Mouse (Mus musculus): ENCODE data around the gene Gng2. TPM values are rescaled to one million over a fixed set of nuclear protein-coding genes. Genes with fewer than 3 reads are reported as not detected.

Gene Gng2
- total and polyA plus RNA-seq, 3 experiments, result 3.3 to 17.2 TPM; not detected in 1

GRCm38 (mm10) chr14:19950812-19951211 is 26.6 kb downstream of the Gng2 start:
- H3K9me3 ChIP-seq (replicated peaks; ENCODE audit: insufficient read depth, low read length), result no peaks in the 10 kb centered on the region
- no peak overlapping the region for H3K4me3 ChIP-seq (ENCODE audit: control insufficient read depth in 1 of 2, insufficient read depth in 1 of 2, low read depth in 2 of 2, low read length in 2 of 2)
- H3K36me3 ChIP-seq (ENCODE audit: control insufficient read depth in 1 of 2, insufficient read depth in 2 of 2, low read length in 2 of 2), result peaks cover 0 to 11% of the 10 kb centered on the region in 2 experiments; a peak in 2 of 4 replicates
- no peaks in the 10 kb centered on the region for H3K79me2 ChIP-seq (ENCODE audit: control insufficient read depth, insufficient read depth, low read length, poor library complexity)
- DNase-seq (ENCODE audit: low read depth, low spot score), result no peak
- H3K27me3 ChIP-seq (ENCODE audit: control insufficient read depth in 1 of 2, insufficient read depth in 2 of 2, low read length in 2 of 2), result no peaks in the 10 kb centered on the region
- H3K27ac ChIP-seq (ENCODE audit: control insufficient read depth, low read depth, low read length), result no peak overlapping the region
- H3K4me1 ChIP-seq (ENCODE audit: control insufficient read depth in 1 of 2, insufficient read depth in 2 of 2, low read length in 2 of 2), result peaks cover 2 to 7% of the 10 kb centered on the region in 2 experiments; a peak in 2 of 4 replicates
- H3K9ac ChIP-seq (ENCODE audit: control insufficient read depth, low read depth, low read length, poor library complexity, severe bottlenecking), result no peak overlapping the region
- no peak for TF ChIP-seq POLR2AphosphoS5 (IDR thresholded peaks at IDR 0.05; ENCODE audit: borderline replicate concordance, low read depth, low read length)
- no peak for TF ChIP-seq MEF2A (IDR thresholded peaks at IDR 0.05; ENCODE audit: extremely low read depth, insufficient replicate concordance, low read depth, low read length, poor library complexity, severe bottlenecking)
- TF ChIP-seq TAL1 (IDR thresholded peaks at IDR 0.05; ENCODE audit: low read length), result no peak
- TF ChIP-seq TCF12 (IDR thresholded peaks at IDR 0.05; ENCODE audit: low read depth, low read length), result no peak
- TF ChIP-seq BHLHE40 (IDR thresholded peaks at IDR 0.05; ENCODE audit: borderline replicate concordance, low read depth, low read length), result no peak
- no peak for TF ChIP-seq MXI1 (IDR thresholded peaks at IDR 0.05; ENCODE audit: low read depth, low read length)
- no peak for TF ChIP-seq USF1 (IDR thresholded peaks at IDR 0.05; ENCODE audit: low read depth, low read length)
- TF ChIP-seq NRF1 (IDR thresholded peaks at IDR 0.05; ENCODE audit: insufficient read depth, low read depth, low read length, poor library complexity, severe bottlenecking), result no peak
- TF ChIP-seq ETS1 (IDR thresholded peaks at IDR 0.05; ENCODE audit: low read depth, low read length), result no peak
- TF ChIP-seq UBTF (IDR thresholded peaks at IDR 0.05; ENCODE audit: borderline replicate concordance, insufficient read depth, low read depth, low read length), result no peak

- peaks cover 0 to 2% of the 10 kb centered on the region in 2 experiments; a peak in 1 of 4 replicates for H3K4me1 ChIP-seq (ENCODE audit: control insufficient read depth in 1 of 2, insufficient read depth in 2 of 2, low read length in 2 of 2)
- TF ChIP-seq POLR2AphosphoS2 (IDR thresholded peaks at IDR 0.05; ENCODE audit: low read length) (no peak), TAL1 (IDR thresholded peaks at IDR 0.05; ENCODE audit: low read length) (no peak), MYC (IDR thresholded peaks at IDR 0.05; ENCODE audit: low read depth, low read length) (no peak), ETS1 (IDR thresholded peaks at IDR 0.05; ENCODE audit: low read depth, low read length) (no peak), GATA1 (IDR thresholded peaks at IDR 0.05; ENCODE audit: low read depth, low read length) (no peak), SMC3 (IDR thresholded peaks at IDR 0.05; ENCODE audit: low read depth, low read length) (no peak), USF2 (IDR thresholded peaks at IDR 0.05; ENCODE audit: borderline replicate concordance in 1 of 2, insufficient read depth in 1 of 2, low read depth in 1 of 2, low read length in 2 of 2) (no peak), MAZ (IDR thresholded peaks at IDR 0.05; ENCODE audit: low read depth, low read length) (no peak), UBTF (IDR thresholded peaks at IDR 0.05; ENCODE audit: borderline replicate concordance, insufficient read depth, low read depth, low read length) (no peak), HCFC1 (IDR thresholded peaks at IDR 0.05; ENCODE audit: low read depth, low read length) (no peak), ZKSCAN1 (IDR thresholded peaks at IDR 0.05; ENCODE audit: low read depth, low read length) (no peak), BHLHE40 (IDR thresholded peaks at IDR 0.05; ENCODE audit: borderline replicate concordance, low read depth, low read length) (no peak), GABPA (IDR thresholded peaks at IDR 0.05; ENCODE audit: low read depth, low read length) (no peak), MAX (IDR thresholded peaks at IDR 0.05; ENCODE audit: low read length) (no peak), CHD2 (IDR thresholded peaks at IDR 0.05; ENCODE audit: low read length) (no peak), NRF1 (IDR thresholded peaks at IDR 0.05; ENCODE audit: insufficient read depth, low read depth, low read length, poor library complexity, severe bottlenecking) (no peak), SIN3A (IDR thresholded peaks at IDR 0.05; ENCODE audit: low read length) (no peak), MAFK (IDR thresholded peaks at IDR 0.05; ENCODE audit: borderline replicate concordance, low read depth, low read length) (no peak)
- H3K27me3 ChIP-seq (ENCODE audit: control insufficient read depth in 1 of 2, insufficient read depth in 2 of 2, low read length in 2 of 2), result no peaks in the 10 kb centered on the region
- no peak overlapping the region for H3K27ac ChIP-seq (ENCODE audit: control insufficient read depth, low read depth, low read length)
- no peaks in the 10 kb centered on the region for H3K79me2 ChIP-seq (ENCODE audit: control insufficient read depth, insufficient read depth, low read length, poor library complexity)
- H3K9ac ChIP-seq (ENCODE audit: control insufficient read depth, low read depth, low read length, poor library complexity, severe bottlenecking), result no peak overlapping the region
- no peaks in the 10 kb centered on the region for H3K9me3 ChIP-seq (replicated peaks; ENCODE audit: insufficient read depth, low read length)
- no peak overlapping the region for H3K4me3 ChIP-seq (ENCODE audit: control insufficient read depth in 1 of 2, insufficient read depth in 1 of 2, low read depth in 2 of 2, low read length in 2 of 2)
- no peak for DNase-seq (ENCODE audit: low read depth, low spot score)
- peaks cover 0 to 3% of the 10 kb centered on the region in 2 experiments; a peak in 2 of 4 replicates for H3K36me3 ChIP-seq (ENCODE audit: control insufficient read depth in 1 of 2, insufficient read depth in 2 of 2, low read length in 2 of 2)
Observed at GRCm38 (mm10) chr14:19949475-19949874, 28.0 kb downstream of the Gng2 start.
